Mouse (Mus musculus) brain, embryonic 14.5 days (tissue): Measurements from ENCODE around the gene Trappc3.
A peak's percentile ranks its signal among the peaks of the same experiment; 100 is the strongest.

ENCODE experiments used
- CTCF ChIP-seq: fragments of 200-500 bp; IDR thresholded peaks from 2 replicates; pipeline ENCODE4 v1.5.1; 2012; ENCODE audit warnings: inconsistent platforms, mild to moderate bottlenecking, moderate library complexity, borderline replicate concordance; ENCODE audit not compliant: insufficient read depth, insufficient read length; ENCODE audit errors: extremely low read depth
- POLR2A ChIP-seq: fragments of 200-500 bp; IDR thresholded peaks from 2 replicates; pipeline ENCODE4 v1.6.1; 2012; ENCODE audit warnings: mild to moderate bottlenecking, inconsistent platforms, borderline replicate concordance; ENCODE audit not compliant: poor library complexity, insufficient read depth, insufficient read length, severe bottlenecking; ENCODE audit errors: extremely low read depth

GRCm38 (mm10) chr4:126309922-126310309 lies 47.8 kb downstream of the Trappc3 start:
- peak; percentile 84 for TF ChIP-seq CTCF
- no peak for TF ChIP-seq POLR2A
